Mouse (Mus musculus) E14TG2a.4 (cell line): ENCODE measurements around the gene Chrna9.

Experiments
- CTCF ChIP-seq: conservative IDR thresholded peaks from 2 replicates; pipeline ENCODE4 v1.5.1; 2014; ENCODE audit warnings: low read length
- NANOG ChIP-seq: IDR thresholded peaks from 2 replicates; pipeline ENCODE4 v1.6.1; 2014; ENCODE audit warnings: borderline replicate concordance, low read length, mixed read lengths
- POU5F1 ChIP-seq: IDR thresholded peaks from 2 replicates; pipeline ENCODE4 v1.6.1; 2014; ENCODE audit warnings: low read length, borderline replicate concordance

DNA sequence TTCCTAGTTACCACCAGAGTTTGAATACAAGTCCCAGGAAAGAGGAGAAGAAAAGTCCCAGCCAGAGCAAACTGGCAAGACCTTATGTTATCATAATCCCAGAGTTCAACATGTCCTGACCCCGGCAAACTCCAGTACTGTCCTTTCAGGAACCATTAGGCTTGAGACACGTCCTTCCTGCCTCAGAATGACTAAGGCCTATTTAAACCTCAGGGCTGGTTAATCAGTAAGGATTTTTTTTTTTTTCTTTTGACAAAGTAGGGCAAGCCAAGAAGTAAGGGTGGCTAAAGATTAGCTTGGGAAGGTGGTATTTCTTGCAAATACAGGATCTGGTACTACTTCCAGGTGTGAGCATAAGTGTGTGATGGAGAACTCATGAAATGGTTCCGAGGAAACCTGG lies 79.3 kb downstream of the Chrna9 start:
- TF ChIP-seq CTCF (no peak), POU5F1 (no peak), NANOG (no peak)
